Mouse (Mus musculus) cerebellum, adult (tissue): ENCODE measurements around the gene Amigo1.

Experiments used
- ATAC-seq: cut with Nextera tagmentation; 2 replicates; pipeline ENCODE4 v1.9.2; 2017; ENCODE audit warnings: mild to moderate bottlenecking, moderate library complexity, mixed read lengths; ENCODE audit not compliant: insufficient number of reproducible peaks, low FRiP score, low TSS enrichment

The Amigo1 gene

GRCm38 (mm10) chr3:108178756-108179715 lies 7.1 kb upstream of the Amigo1 start:
- ATAC-seq, result no peak

- no peak for ATAC-seq
Observed at GRCm38 (mm10) chr3:108180514-108180913, 5.6 kb upstream of the Amigo1 start.

GRCm38 (mm10) chr3:108184742-108185141 lies 1.4 kb upstream of the Amigo1 start:
- no peak for ATAC-seq

- ATAC-seq, result no peak
Observed at GRCm38 (mm10) chr3:108185460-108186097, 556 bp upstream of the Amigo1 start.

- ATAC-seq, result no peak
Observed at GRCm38 (mm10) chr3:108187111-108187795, 1.1 kb downstream of the Amigo1 start.

GRCm38 (mm10) chr3:108188716-108189490 lies 2.8 kb downstream of the Amigo1 start:
- ATAC-seq, result no peak

- ATAC-seq, result no peak
Observed at GRCm38 (mm10) chr3:108189897-108190296, 3.8 kb downstream of the Amigo1 start.

GRCm38 (mm10) chr3:108193686-108194085 lies 7.6 kb downstream of the Amigo1 start:
- ATAC-seq, result no peak

GRCm38 (mm10) chr3:108195287-108195686 lies 9.2 kb downstream of the Amigo1 start:
- no peak for ATAC-seq

GRCm38 (mm10) chr3:108195941-108196590 lies 9.9 kb downstream of the Amigo1 start:
- no peak for ATAC-seq

GRCm38 (mm10) chr3:108197066-108197497 lies 10.9 kb downstream of the Amigo1 start:
- 0 out of 2 replicates have a peak, but pooled peaks have one; percentile 5 for ATAC-seq

GRCm38 (mm10) chr3:108199231-108199630 lies 13.1 kb downstream of the Amigo1 start:
- ATAC-seq, result no peak

GRCm38 (mm10) chr3:108200329-108201323 lies 14.5 kb downstream of the Amigo1 start, which contains the start of gene Cyb561d1:
Gene Cyb561d1, minus strand, starts transcription at chr3:108201212.
- peak; percentile 58 for ATAC-seq

GRCm38 (mm10) chr3:108202506-108202905 lies 16.4 kb downstream of the Amigo1 start:
- no peak for ATAC-seq

GRCm38 (mm10) chr3:108203212-108203611 lies 17.1 kb downstream of the Amigo1 start:
- ATAC-seq, result no peak

- ATAC-seq, result 0 out of 2 replicates have a peak, but pooled peaks have one; percentile 15
Observed at GRCm38 (mm10) chr3:108203621-108204325, 17.6 kb downstream of the Amigo1 start.

GRCm38 (mm10) chr3:108204470-108204869 lies 18.3 kb downstream of the Amigo1 start:
- no peak for ATAC-seq

GRCm38 (mm10) chr3:108205601-108206000 lies 19.5 kb downstream of the Amigo1 start:
- no peak for ATAC-seq
